Mouse (Mus musculus): ENCODE results near the gene Cdk13.

DNA sequence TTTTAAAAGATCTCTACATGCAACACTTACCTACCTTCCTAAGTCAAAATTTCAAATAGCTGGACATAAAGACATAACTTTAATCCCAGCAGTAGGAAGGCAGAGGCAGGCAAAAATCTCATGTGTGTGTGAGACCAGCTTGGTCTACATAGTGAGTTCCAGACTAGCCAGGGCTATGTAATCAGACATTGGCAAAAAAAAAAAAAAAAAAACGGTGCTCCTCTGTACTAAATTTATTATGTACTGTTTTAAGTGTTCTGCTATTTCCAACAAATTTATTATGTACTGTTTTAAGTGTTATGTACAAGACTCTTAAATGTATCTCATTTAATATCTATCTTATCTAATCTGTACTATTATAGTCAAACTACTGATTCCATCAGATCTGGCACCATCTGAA lies 28.6 kb downstream of the Cdk13 start:
- TF ChIP-seq CTCF (IDR thresholded peaks at IDR 0.05; ENCODE audit: low read depth, low read length) (no peak), POLR2A (IDR thresholded peaks at IDR 0.05; ENCODE audit: insufficient read depth, low read length) (no peak), EP300 (IDR thresholded peaks at IDR 0.05; ENCODE audit: insufficient read depth, low read depth, low read length) (no peak)
